ENCODE assay signal across 8 mouse cellular contexts in genomic region chr2:23234065-23234773, GRCm38 (mm10). TPM values are rescaled to one million over a fixed set of nuclear protein-coding genes. Genes with fewer than 3 reads are reported as not detected.
DNase-seq lines count a peak whose midpoint lies in the region; ATAC-seq and TF ChIP-seq lines count a peak whose summit lies in the region.

No protein-coding gene starts in this region.

- no peak for TF ChIP-seq CTCF in left cerebral cortex, adult 2 months (IDR thresholded peaks at IDR 0.05)
- no peak for TF ChIP-seq CTCF in liver, adult 2 months (IDR thresholded peaks at IDR 0.05; ENCODE audit: low read depth, low read length)

- no peak for TF ChIP-seq POLR2A in liver, adult 2 months (IDR thresholded peaks at IDR 0.05; ENCODE audit: extremely low read depth, insufficient read depth, low read length)

- WGBS in heart, embryonic 16.5 days = under 1% methylated on average over 45 of the region's 50 CpGs
- 3% methylated on average over 42 of the region's 50 CpGs for WGBS in liver, adult 2 months
- WGBS in stomach, embryonic 16.5 days = 1% methylated on average over 31 of the region's 50 CpGs

- peak overlapping the region; percentile 28 for H3K4me3 ChIP-seq in left cerebral cortex, adult 2 months
- peak overlapping the region; percentile 55 for H3K4me3 ChIP-seq in heart, embryonic 16.5 days (ENCODE audit: low read length)
- H3K4me3 ChIP-seq in liver, adult 2 months (ENCODE audit: insufficient read depth, low read depth, low read length) = peak overlapping the region; percentile 20; the same call in 1 of the 2 replicates
- peak overlapping the region; percentile 44 for H3K4me3 ChIP-seq in stomach, embryonic 16.5 days (replicated peaks; ENCODE audit: low read length)

- no peaks in the 10 kb centered on the region for H3K79me2 ChIP-seq in liver, adult 2 months (ENCODE audit: control insufficient read depth, insufficient read depth, low read length)

- intact Hi-C loops in left cerebral cortex, adult 2 months (cut with DNase I) = no loop called here
- intact Hi-C loops in left cerebral cortex, postnatal 14 days (cut with DNase I) = no loop called here

- no peaks in the 10 kb centered on the region for H3K9me3 ChIP-seq in heart, embryonic 16.5 days (replicated peaks; ENCODE audit: control insufficient read depth, low read length)
- H3K9me3 ChIP-seq in stomach, embryonic 16.5 days (replicated peaks; ENCODE audit: control insufficient read depth, low read length) = no peaks in the 10 kb centered on the region

- peak overlapping the region; percentile 71 for H3K4me2 ChIP-seq in heart, embryonic 16.5 days (ENCODE audit: low read depth, low read length)
- H3K4me2 ChIP-seq in stomach, embryonic 16.5 days (ENCODE audit: low read depth, low read length) = peak overlapping the region; percentile 78

- peaks cover 8% of the 10 kb centered on the region for H3K27me3 ChIP-seq in heart, embryonic 16.5 days (ENCODE audit: control insufficient read depth, insufficient read depth, low read length)
- peaks cover 2% of the 10 kb centered on the region; the same call in 1 of the 2 replicates for H3K27me3 ChIP-seq in liver, adult 2 months (ENCODE audit: control insufficient read depth, insufficient read depth, low read length)
- H3K27me3 ChIP-seq in stomach, embryonic 16.5 days (ENCODE audit: control insufficient read depth, insufficient read depth, low read length) = no peaks in the 10 kb centered on the region

- H3K9ac ChIP-seq in heart, embryonic 16.5 days (ENCODE audit: low read length) = peak overlapping the region; percentile 55
- no peak overlapping the region for H3K9ac ChIP-seq in liver, adult 2 months (ENCODE audit: low read depth, low read length)
- peak overlapping the region; percentile 64 for H3K9ac ChIP-seq in stomach, embryonic 16.5 days (ENCODE audit: low read length)

- no peaks in the 10 kb centered on the region for H3K4me1 ChIP-seq in heart, embryonic 16.5 days (ENCODE audit: control insufficient read depth, insufficient read depth, low read length)
- H3K4me1 ChIP-seq in liver, adult 2 months (ENCODE audit: control insufficient read depth, insufficient read depth, low read length) = peaks cover 2% of the 10 kb centered on the region; the same call in 1 of the 2 replicates
- H3K4me1 ChIP-seq in stomach, embryonic 16.5 days (ENCODE audit: control insufficient read depth, insufficient read depth, low read length) = no peaks in the 10 kb centered on the region

- no peaks in the 10 kb centered on the region for H3K36me3 ChIP-seq in heart, embryonic 16.5 days (ENCODE audit: control insufficient read depth, insufficient read depth)
- H3K36me3 ChIP-seq in liver, adult 2 months (ENCODE audit: control insufficient read depth, insufficient read depth, low read length) = no peaks in the 10 kb centered on the region
- H3K36me3 ChIP-seq in stomach, embryonic 16.5 days (ENCODE audit: control insufficient read depth, insufficient read depth, low read length) = no peaks in the 10 kb centered on the region

- 0 out of 2 replicates have a peak, but pooled peaks have one; percentile 11 for ATAC-seq in common myeloid progenitor, adult 5-6 weeks (replicated peaks; ENCODE audit: low read depth, poor library complexity, severe bottlenecking)
- ATAC-seq in heart, embryonic 16.5 days (replicated peaks; ENCODE audit: extremely low read depth, insufficient read depth, low FRiP score) = no peak; the same call in 1 of the 2 replicates
- no peak; the same call in 1 of the 2 replicates for ATAC-seq in stomach, embryonic 16.5 days (ENCODE audit: insufficient read depth, low FRiP score)

- no peak for DNase-seq in left cerebral cortex, adult 2 months (ENCODE audit: extremely low spot score in 1 of 2, low spot score in 2 of 2)
- DNase-seq in left cerebral cortex, adult 8-10 months (ENCODE audit: low spot score in 2 of 2) = no peak
- DNase-seq in liver, adult 2 months (ENCODE audit: extremely low read depth, low read depth, low spot score) = no peak
- no peak for DNase-seq in urinary bladder, postnatal 4 days (ENCODE audit: low spot score in 2 of 2)
- DNase-seq in left cerebral cortex, postnatal 14 days (ENCODE audit: low spot score in 2 of 2) = no peak

- no peak overlapping the region for H3K27ac ChIP-seq in left cerebral cortex, adult 2 months
- no peak overlapping the region for H3K27ac ChIP-seq in heart, embryonic 16.5 days (ENCODE audit: low read length)
- H3K27ac ChIP-seq in liver, adult 2 months (replicated peaks; ENCODE audit: insufficient read depth, low read depth, low read length) = no peak overlapping the region
- no peak overlapping the region for H3K27ac ChIP-seq in stomach, embryonic 16.5 days (ENCODE audit: low read length)

RNA-seq across cellular contexts. Expression of gene 4931423N10Rik, which starts 26.9 kb away (rescaled TPM):
- under 1 TPM in 1 of 2 experiments, not detected in 1; 0.26 TPM for total RNA-seq in left cerebral cortex, adult 2 months (2021)
- under 1 TPM; 0.21 to 0.57 (median 0.41) TPM for total RNA-seq in left cerebral cortex, adult 8-10 months (2022)
- total RNA-seq in common myeloid progenitor, adult 5-6 weeks (2017) = not detected in 2 replicates
- not detected in 2 replicates for polyA plus RNA-seq in heart, embryonic 16.5 days (2015; fragmentation: Nextera tagmentation; extraction: Ambion mirVana)
- not detected in 2 replicates for total RNA-seq in liver, adult 2 months (2014; rRNA removed)
- polyA plus RNA-seq in liver, adult 2 months (2012; rRNA removed) = not detected in 2 replicates
- polyA plus RNA-seq in stomach, embryonic 16.5 days (2015; fragmentation: Nextera tagmentation; extraction: Ambion mirVana) = not detected in 2 replicates
- total RNA-seq in left cerebral cortex, postnatal 14 days (2021) = under 1 TPM in 1 of 2 experiments, not detected in 1; 0.32 TPM
